25 mouse cellular contexts compared by ENCODE assay signal in genomic region chr10:110874853-110875252, GRCm38 (mm10). TPM values are rescaled to one million over a fixed set of nuclear protein-coding genes. Genes with fewer than 3 reads are reported as not detected.
A peak's percentile ranks its signal among the peaks of the same experiment; 100 is the strongest.
DNase-seq lines count a peak whose midpoint lies in the region; ATAC-seq and TF ChIP-seq lines count a peak whose summit lies in the region.
"Had no signal": no experiment of that assay in that cellular context is flagged by ENCODE, and none has a peak within 500 bp of the region (broad histone marks: within the 10 kb centered on the region; RNA-seq: fewer than 3 reads in every experiment).

No protein-coding gene starts in this region.

- H3K4me1 ChIP-seq in heart, embryonic 12.5 days (replicated peaks), result peaks cover 28% of the 10 kb centered on the region
- peaks cover 12% of the 10 kb centered on the region for H3K4me1 ChIP-seq in lung, embryonic 14.5 days (ENCODE audit: insufficient read depth)
- peaks cover 2% of the 10 kb centered on the region for H3K4me1 ChIP-seq in stomach, postnatal 0 days (replicated peaks; ENCODE audit: control insufficient read depth, insufficient read depth)

- H3K9ac ChIP-seq in heart, embryonic 12.5 days, result no peak overlapping the region
- H3K9ac ChIP-seq in lung, embryonic 14.5 days, result no peak overlapping the region
- H3K9ac ChIP-seq in stomach, postnatal 0 days (ENCODE audit: low read length), result no peak overlapping the region
- H3K9ac ChIP-seq: hindbrain, embryonic 12.5 days; limb, embryonic 12.5 days; neural tube, embryonic 15.5 days had no signal

- no peak for TF ChIP-seq EP300 in stomach, postnatal 0 days (optimal IDR thresholded peaks at IDR 0.05)

- peak overlapping the region; percentile 31; the same call in 1 of the 2 replicates for H3K4me2 ChIP-seq in heart, embryonic 12.5 days
- H3K4me2 ChIP-seq in lung, embryonic 14.5 days, result no peak overlapping the region
- H3K4me2 ChIP-seq in stomach, postnatal 0 days (replicated peaks; ENCODE audit: low read depth), result no peak overlapping the region
- H3K4me2 ChIP-seq: hindbrain, embryonic 12.5 days; limb, embryonic 12.5 days; neural tube, embryonic 15.5 days had no signal

- no peak for DNase-seq in gastrocnemius, adult 2 months
- no peak for DNase-seq in gastrocnemius, postnatal 25 days
- DNase-seq in heart, postnatal 10 days, result no peak
- DNase-seq in lung, embryonic 14.5 days, result peak; percentile 40
- DNase-seq in lung, postnatal 36 days, result no peak
- DNase-seq in stomach, postnatal 0 days (ENCODE audit: low spot score), result no peak
- DNase-seq in Muller cell, postnatal 12 days (ENCODE audit: inconsistent ontology term), result no peak
- DNase-seq: adrenal gland, postnatal 10 days; cerebellum, adult 11 months; cerebellum, adult 9-10 months; cerebellum, postnatal 36 days; kidney, adult 11 months; kidney, postnatal 14 days; layer of hippocampus, adult 9-11 months; midbrain, embryonic 14.5 days; retina, postnatal 1 day; right cerebral cortex, postnatal 14 days; thymus, postnatal 14 days had no signal

- no peaks in the 10 kb centered on the region for H3K27me3 ChIP-seq in heart, embryonic 12.5 days (replicated peaks)
- no peaks in the 10 kb centered on the region for H3K27me3 ChIP-seq in lung, embryonic 14.5 days (ENCODE audit: insufficient read depth, low read length)
- no peaks in the 10 kb centered on the region for H3K27me3 ChIP-seq in stomach, postnatal 0 days (ENCODE audit: control insufficient read depth, insufficient read depth, low read length)
- H3K27me3 ChIP-seq: hindbrain, embryonic 12.5 days; limb, embryonic 12.5 days; neural tube, embryonic 15.5 days had no signal

- 0 out of 2 replicates have a peak, but pooled peaks cover 3% of the 10 kb centered on the region for H3K9me3 ChIP-seq in heart, embryonic 12.5 days (replicated peaks)
- no peaks in the 10 kb centered on the region for H3K9me3 ChIP-seq in lung, embryonic 14.5 days (ENCODE audit: low read depth, low read length)
- no peaks in the 10 kb centered on the region for H3K9me3 ChIP-seq in stomach, postnatal 0 days (ENCODE audit: control insufficient read depth, low read length)
- H3K9me3 ChIP-seq: G1E; hindbrain, embryonic 12.5 days; limb, embryonic 12.5 days; neural tube, embryonic 15.5 days had no signal

- H3K4me3 ChIP-seq in gastrocnemius, adult 2 months, result no peak overlapping the region
- no peak overlapping the region for H3K4me3 ChIP-seq in heart, embryonic 12.5 days
- no peak overlapping the region for H3K4me3 ChIP-seq in lung, embryonic 14.5 days (ENCODE audit: low read depth, low read length)
- H3K4me3 ChIP-seq in stomach, postnatal 0 days (ENCODE audit: low read depth, low read length), result no peak overlapping the region
- H3K4me3 ChIP-seq: hindbrain, embryonic 12.5 days; limb, embryonic 12.5 days; neural tube, embryonic 15.5 days had no signal

- intact Hi-C loops in gastrocnemius, adult 2 months (cut with DNase I), result no loop called here
- intact Hi-C loops in heart, postnatal 10 days (cut with DNase I), result no loop called here

- TF ChIP-seq CTCF in gastrocnemius, adult 2 months (IDR thresholded peaks at IDR 0.05), result no peak
- TF ChIP-seq CTCF in lung, embryonic 14.5 days (IDR thresholded peaks at IDR 0.05; ENCODE audit: low read depth), result no peak
- TF ChIP-seq CTCF in stomach, postnatal 0 days (IDR thresholded peaks at IDR 0.05; ENCODE audit: low read depth), result no peak

- 0 out of 2 replicates have a peak, but pooled peaks have one; percentile 52 for ATAC-seq in heart, embryonic 12.5 days (ENCODE audit: insufficient number of reproducible peaks, low FRiP score)
- no peak for ATAC-seq in lung, embryonic 14.5 days (ENCODE audit: insufficient read depth)
- ATAC-seq in stomach, postnatal 0 days (ENCODE audit: low FRiP score, low TSS enrichment), result no peak
- ATAC-seq: forebrain, embryonic 14.5 days; Patski had no signal

- H3K27ac ChIP-seq in gastrocnemius, adult 2 months, result peak overlapping the region; percentile 56
- peak overlapping the region; percentile 75; the same call in 1 of the 2 replicates for H3K27ac ChIP-seq in heart, embryonic 12.5 days (ENCODE audit: poor library complexity, severe bottlenecking)
- H3K27ac ChIP-seq in lung, embryonic 14.5 days (ENCODE audit: low read depth), result no peak overlapping the region
- peak overlapping the region; percentile 45; the same call in 1 of the 2 replicates for H3K27ac ChIP-seq in stomach, postnatal 0 days (replicated peaks)
- H3K27ac ChIP-seq: hindbrain, embryonic 12.5 days; limb, embryonic 12.5 days; neural tube, embryonic 15.5 days had no signal

- WGBS in heart, embryonic 12.5 days, result 27% methylated on average over 8 of the region's 8 CpGs
- 47% methylated on average over 8 of the region's 8 CpGs for WGBS in lung, embryonic 14.5 days
- 53% methylated on average over 8 of the region's 8 CpGs for WGBS in stomach, postnatal 0 days

- H3K36me3 ChIP-seq in heart, embryonic 12.5 days, result no peaks in the 10 kb centered on the region
- no peaks in the 10 kb centered on the region for H3K36me3 ChIP-seq in lung, embryonic 14.5 days (ENCODE audit: insufficient read depth)
- no peaks in the 10 kb centered on the region for H3K36me3 ChIP-seq in stomach, postnatal 0 days (ENCODE audit: control insufficient read depth, insufficient read depth, low read length)
- H3K36me3 ChIP-seq: G1E; hindbrain, embryonic 12.5 days; limb, embryonic 12.5 days; neural tube, embryonic 15.5 days had no signal

RNA-seq across cellular contexts. Expression of gene Csrp2, which starts 44.7 kb away (rescaled TPM):
- 1 to 10 TPM; 4.1 to 6.2 TPM for total RNA-seq in gastrocnemius, adult 2 months (2021)
- 10 to 100 TPM in 1 of 2 experiments, 1 to 10 TPM in 1; 8.8 to 15.2 TPM for total RNA-seq in gastrocnemius, postnatal 25 days (2021)
- polyA plus RNA-seq in heart, embryonic 12.5 days (2016; fragmentation: Nextera tagmentation; extraction: Ambion mirVana), result 351 and 398 TPM in 2 replicates
- total RNA-seq in heart, postnatal 10 days (2021), result 100 to 1,000 TPM; 155 to 161 TPM
- 154 and 172 TPM in 2 replicates for polyA plus RNA-seq in lung, embryonic 14.5 days (2014; fragmentation: Nextera tagmentation; extraction: Ambion mirVana)
- 185 and 191 TPM in 2 replicates for polyA plus RNA-seq in stomach, postnatal 0 days (2015; fragmentation: Nextera tagmentation; extraction: Ambion mirVana)
- polyA plus RNA-seq: G1E had no signal

Comparison
In these comparisons a context has a peak if more than half of its experiments do, and no peak if none do; other contexts are left out.
1. RNA of gene Csrp2, which starts 44.7 kb away (total RNA-seq): 155 to 161 TPM in heart, postnatal 10 days; 8.8 to 15.2 TPM in gastrocnemius, postnatal 25 days and 4.1 to 6.2 TPM in gastrocnemius, adult 2 months; every median in the first group is over 4 times any median in the second.